Mouse (Mus musculus) layer of hippocampus, adult 18-20 months (tissue): ENCODE data around the gene Ltk. TPM values are rescaled to one million over a fixed set of nuclear protein-coding genes. Genes with fewer than 3 reads are reported as not detected.
"Not testable (repeated sequence)": the region's sequence is repeated elsewhere in the genome, so short reads cannot be mapped to it uniquely, and the experiment has no call there.

Source experiments
- DNase-seq, 2 experiments: peaks; one replicate each; pipeline ENCODE4 v3.0.0; 2022; ENCODE audit warnings: low spot score in 2 of 2
- total RNA-seq, 2 experiments: library from RNA; stranded (reverse); gene quantifications; 2 replicates each; pipeline ENCODE4 v1.2.3; 2021

The Ltk gene
- total RNA-seq, 2 experiments from 2014 or later: 12.5 to 15.8 TPM

DNA sequence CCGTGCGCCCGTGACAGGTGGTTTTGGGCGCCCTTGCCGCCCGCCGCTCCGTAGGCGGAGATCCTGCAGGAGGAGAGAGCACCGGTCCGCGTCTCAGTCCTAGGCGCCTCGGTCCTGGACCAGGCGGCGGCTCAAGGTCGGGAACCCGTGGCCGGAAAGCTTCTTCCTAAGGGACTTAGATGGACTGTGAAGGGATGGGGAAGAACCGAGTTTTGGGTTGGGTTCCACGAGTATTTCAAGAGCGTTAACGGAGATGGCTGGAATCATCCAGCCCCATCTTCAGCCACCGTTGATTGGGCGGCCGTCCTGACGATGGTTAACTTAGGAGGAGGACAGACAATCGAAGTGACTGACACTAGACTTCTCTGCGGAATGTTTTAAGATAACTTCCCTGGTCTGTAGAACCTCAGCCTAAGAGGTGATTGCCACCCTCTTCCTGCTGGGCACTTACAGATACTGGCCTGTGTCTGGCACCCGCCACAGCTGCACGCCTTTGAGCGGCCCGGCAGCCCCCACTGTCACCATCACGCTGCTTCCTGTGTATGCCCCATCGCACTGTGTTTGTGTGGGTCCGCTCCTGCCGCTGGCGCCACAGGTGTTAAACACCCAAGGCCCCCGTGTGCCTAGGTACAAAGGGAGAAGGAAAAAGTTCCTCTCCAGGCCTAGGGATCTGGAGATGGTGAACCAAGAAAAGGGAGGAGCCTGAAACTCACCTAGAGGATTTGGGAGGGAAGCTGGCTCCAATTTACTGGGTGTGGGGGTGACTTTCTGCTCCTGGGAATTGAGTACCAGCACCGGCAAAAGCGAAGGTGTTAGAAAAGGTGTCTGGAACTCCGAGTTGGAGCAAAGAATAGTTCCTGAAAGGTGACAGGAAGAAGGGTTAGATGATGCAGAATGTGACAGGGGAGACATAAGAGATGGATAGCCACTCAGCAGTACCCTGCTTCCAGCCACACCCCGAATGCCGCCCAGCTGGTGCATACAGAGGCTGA, 1.1 kb downstream of the Ltk start:
- DNase-seq: no peak

DNA sequence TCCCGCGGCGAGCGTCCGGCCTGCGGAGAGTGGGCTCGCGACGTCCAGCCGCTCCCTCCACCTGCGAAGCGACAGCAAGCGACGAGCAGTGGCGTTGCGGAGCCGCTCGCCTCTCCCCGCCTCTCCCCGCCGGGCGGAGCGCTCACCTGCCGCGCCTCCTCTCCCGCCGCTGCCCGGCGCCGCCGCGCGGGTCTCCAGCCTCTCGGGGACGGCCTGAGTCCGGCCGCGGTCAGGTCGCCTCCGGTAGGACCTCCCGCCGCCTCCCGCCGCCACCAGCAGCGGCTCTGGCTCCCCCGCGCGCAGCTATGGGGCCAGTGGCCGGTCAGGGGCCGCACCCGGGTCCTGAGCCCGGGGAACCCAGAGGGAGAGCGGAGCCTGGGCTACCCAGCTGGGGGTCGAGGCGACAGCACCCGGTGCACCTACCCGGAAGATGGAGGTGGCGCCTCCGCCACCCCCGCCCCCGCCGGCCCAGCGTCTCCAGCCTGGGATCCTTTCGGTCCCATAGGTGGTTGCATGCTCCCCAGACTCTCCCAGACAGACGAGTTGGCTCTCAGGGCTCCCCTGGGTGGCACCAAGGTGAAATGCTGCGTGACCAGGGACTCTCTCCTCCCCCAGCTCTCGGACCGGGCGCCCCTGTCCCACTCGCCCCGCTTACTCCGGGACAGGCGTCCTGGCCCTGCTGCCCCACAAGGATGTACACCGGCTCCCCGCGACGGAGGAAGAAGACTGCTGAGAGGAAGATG, 2.0 kb downstream of the Ltk start:
- no peak for DNase-seq

DNA sequence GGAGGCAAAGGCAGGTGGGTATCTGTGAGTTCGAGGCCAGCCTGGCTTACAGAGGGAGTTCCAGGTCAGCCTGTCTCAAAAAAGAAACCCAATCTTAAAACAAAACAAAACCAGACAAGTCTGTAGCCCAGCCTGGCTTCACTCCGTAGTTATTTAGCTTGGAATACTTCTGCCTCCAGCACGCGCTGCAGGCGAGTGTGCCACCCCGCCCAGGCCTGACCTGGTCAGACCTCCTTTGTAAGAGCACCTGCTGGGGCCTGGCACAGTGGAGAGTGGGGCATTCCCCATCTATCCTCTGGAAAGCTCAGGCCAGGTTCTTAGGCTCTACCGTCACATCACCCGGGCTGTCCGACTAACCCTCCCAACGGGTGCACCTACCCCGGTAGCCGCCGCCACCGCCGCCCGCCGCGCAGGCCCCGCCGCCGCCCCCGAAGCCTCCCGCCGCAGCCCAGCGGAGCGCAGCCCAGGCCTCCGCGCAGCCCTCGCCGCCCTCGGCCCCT, 2.6 kb downstream of the Ltk start:
- DNase-seq: no peak

DNA sequence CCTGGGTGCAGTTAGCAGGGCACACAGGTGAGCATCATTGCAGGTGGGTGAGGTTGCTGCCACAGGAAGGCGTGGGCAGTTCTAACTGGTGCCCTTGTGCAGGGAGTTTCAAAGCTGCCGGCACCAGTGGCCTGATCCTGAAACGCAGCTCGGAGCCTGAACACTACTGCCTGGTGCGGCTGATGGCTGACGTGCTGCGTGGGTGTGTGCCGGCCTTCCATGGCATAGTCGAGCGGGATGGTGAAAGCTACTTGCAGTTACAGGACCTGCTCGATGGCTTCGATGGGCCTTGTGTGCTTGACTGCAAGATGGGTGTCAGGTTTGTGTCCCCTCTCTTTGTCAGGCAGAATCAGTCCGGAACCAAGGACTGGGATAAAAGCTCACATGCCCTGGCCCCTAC, 11.0 kb downstream of the Ltk start:
- no peak for DNase-seq

DNA sequence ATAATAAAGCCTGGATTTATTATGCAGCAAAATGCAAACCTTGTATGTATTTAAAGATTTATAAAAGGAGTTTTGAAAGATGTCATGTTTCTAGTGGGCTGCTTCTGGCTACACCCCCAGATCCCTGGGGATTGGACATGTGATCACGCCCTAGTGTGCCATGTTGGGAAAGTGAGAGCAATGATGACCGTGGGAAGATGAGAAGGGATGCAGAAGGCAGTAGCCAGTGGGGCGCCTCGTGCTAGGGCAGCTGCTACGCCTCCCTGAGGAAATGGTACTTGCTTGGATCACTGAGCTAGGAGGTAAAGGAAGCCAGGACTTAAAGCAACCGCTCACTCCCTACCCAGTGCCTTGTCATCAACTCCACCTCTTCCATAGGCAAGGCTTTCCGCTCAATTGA, 12.7 kb downstream of the Ltk start:
- DNase-seq: peak in 1 of 2 experiments; percentile 49

DNA sequence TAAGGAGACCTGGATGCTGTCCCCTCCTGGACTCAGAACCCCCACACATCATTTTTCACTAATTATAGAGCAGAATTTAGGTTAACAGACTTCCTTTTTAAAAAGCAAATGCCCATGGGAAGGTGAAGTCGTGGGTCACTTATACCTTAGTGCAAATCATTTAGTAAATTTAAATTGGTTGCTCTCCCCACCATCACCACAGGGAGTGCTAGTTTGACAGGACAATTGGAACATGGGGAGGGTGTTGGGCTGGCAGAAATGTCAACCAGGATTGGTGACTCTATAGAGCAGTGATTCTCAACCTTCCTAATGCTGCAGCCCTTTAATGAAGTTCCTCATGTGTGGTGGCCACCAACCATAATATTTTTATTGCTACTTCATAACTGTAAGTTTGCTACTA, 14.9 kb downstream of the Ltk start:
- peak in 1 of 2 experiments; percentile 66 for DNase-seq

DNA sequence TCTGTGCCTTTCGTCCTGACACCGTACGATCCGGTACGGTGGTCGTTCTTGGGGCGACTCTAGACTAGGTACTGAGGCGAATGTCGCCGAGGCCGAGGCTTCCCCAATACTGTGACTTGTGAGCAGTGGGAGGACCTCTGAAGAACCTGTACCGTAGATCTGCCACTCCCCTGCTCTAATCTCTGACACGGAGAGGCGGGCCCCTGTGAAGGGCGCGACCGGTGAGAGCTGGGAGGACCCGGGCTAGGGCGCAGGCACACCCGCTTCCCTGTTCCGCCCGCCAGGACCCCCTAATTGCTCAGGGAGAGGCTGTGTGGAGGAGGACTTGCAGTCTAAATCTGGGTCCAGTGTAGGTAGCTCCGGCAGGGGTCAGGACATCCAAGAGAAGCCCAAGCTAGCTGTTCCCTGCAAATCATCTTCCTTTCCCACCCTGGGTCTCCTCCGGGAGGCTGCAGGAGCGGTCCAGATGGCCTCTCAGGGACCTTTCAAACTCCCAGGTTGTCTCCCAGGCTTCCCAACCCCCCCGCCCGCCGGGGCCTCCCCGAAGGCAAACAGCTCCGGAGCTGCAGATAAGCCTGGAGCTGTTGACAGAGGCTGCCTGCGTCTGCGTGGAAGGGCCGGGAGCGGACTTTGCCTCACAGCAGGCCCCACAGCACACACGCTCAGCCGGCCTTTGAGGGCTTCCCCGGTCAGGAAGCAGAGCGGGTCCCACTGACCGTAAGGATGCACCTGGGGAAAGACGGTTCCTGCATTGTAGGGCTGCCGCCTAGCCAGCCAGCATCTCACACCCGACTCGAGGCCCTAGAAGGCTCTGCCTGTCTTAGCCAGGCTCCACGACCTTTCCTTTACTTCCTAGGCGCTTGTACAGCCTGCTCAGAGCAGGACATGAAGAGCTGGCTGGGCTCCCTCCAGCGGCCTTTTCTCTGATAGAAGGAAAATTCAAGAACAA, 15.8 kb downstream of the Ltk start:
- DNase-seq: no peak

DNA sequence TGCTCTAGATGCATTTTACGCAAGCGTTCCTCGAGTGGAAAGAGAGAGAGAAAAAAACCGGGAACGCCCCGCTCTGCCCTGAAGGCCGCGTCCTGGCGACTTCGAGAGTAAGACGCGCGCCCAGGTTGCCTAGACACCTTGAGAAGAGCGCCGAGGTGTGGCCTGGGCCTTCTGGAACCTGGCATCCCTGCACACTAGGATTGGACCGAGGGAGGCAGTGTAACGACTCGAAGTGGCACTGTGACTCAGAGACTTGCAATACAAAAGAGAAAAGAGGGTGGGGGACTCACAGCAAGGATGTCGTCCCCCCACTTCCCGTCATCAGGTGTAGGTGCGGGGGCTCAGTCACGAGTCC, 16.4 kb downstream of the Ltk start:
- no peak for DNase-seq

DNA sequence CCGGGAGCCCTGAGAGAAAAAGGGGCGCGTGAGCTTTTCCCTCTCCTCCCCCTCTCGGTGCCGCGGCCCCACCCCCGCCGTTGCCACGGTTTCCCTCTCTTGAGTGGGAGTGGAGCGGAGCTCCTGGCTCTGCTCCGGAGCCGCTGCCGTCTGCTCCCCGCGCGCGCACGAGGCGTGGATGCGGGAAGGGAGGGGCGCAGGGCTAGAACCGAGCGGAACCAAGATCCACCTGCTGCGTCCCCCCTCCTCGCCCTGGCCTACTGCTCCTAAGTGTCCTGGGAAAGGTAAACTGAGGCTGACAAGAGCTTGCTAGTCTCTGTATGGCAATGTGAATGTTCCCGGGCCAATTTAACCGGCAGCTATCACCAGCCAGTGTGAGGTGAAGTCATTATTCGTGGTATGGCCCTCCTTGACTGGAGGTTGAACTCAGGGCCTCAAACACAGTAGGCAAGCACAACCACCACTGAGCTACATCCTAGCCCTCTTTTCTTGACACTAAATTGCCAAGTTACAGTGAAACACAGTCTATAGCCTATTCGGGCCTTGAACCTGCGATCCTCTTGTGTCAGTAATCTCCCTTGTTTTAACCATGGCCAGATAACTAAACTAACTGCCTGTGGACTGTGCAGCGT, 16.9 kb downstream of the Ltk start:
- peak; percentile 81 to 88 for DNase-seq

DNA sequence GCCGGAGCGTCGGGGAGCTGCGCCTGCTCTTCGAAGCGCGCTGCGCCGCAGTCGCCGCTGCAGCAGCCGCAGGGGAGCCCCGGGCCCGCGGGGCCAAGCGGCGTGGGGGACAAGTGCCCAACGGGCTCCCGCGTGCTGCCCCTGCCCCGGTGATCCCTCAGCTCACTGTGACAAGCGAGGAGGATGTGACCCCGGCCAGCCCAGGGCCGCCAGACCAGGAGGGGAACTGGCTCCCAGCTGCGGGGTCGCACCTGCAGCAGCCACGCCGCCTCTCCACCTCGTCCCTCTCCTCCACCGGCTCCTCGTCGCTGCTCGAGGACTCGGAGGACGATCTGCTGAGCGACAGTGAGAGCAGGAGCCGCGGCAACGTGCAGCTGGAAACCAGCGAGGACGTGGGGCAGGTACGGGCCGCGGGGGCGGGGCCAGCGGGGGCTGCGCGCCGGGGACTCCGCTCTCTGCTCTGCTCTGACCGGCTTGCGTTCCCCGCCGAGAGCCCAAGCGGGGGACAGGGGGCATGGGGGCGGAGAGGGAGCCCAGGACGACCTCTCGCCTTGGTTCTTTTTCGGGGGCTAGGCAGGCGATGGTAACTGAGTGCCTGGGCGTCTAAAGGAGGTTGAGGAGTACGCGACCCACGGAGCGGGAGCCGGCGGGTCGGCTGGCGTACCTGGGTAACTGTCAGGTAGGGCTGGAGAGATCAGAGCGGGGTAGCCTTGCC, 17.6 kb downstream of the Ltk start:
- DNase-seq: peak in 1 of 2 experiments; percentile 50

DNA sequence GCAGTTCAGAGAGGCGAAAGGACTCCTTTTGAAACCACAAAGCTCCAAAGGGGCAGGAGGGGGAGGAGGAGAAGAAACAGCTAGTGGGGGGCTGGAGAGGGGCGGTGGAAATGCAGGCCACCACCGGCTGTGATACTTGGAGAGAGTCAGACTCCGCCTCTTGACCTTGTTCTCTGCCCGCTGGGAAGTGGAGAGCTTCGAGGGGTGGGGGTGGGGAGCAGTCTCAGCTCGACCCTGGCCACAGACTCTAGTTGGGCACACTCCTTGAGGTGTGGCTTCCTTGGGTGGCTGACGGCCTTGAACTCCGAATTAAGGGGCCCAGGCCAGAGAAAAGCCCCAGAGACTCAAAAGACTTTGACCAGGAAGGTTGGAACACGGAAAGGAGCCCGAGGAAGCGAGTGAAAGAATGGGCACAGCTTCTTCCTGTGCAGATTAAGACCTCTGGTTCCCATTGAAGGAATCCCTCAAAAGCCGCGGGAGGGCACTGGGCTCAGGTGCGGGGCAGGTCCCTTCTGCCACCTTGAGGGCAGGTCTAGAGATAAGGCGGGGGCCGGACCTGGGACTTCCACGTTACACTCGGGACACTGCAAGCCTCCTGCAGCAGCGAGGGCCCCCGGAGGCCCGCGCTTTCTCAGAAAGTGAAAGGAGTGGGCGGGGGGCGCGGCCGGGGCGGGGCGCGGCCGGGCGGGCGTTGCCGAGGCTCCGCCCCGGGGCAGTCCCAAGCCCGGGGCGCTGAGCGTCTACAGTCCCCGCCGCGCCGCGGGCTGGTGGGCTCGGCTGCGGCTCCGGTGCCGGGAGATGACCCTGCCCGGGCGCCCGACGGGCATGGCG, 18.4 kb downstream of the Ltk start, which contains the start of gene Itpka:
Gene Itpka (plus strand): TSS at position 757 of the 831 bp plus-strand sequence.
- peak in 1 of 2 experiments; percentile 66 for DNase-seq

DNA sequence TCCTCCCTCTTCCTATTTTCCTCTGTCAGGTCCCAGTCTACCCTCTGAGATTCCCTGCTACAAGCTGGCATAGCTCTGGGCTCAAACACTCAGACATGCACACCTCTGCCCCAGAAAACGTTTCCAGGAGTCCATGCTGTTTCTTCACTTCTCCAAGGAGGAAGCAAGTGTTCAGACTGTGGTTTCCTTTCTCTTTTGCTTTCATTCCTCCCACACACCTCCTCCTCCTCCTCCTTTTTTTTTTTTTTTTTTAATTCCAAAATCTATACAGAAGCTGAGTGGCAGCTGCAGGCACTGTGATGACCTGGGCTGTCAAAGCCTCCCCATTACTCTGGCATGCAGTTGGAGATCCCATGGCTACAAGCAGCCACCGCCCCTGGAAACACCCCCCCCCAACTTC, 19.7 kb downstream of the Ltk start:
- DNase-seq: no peak

DNA sequence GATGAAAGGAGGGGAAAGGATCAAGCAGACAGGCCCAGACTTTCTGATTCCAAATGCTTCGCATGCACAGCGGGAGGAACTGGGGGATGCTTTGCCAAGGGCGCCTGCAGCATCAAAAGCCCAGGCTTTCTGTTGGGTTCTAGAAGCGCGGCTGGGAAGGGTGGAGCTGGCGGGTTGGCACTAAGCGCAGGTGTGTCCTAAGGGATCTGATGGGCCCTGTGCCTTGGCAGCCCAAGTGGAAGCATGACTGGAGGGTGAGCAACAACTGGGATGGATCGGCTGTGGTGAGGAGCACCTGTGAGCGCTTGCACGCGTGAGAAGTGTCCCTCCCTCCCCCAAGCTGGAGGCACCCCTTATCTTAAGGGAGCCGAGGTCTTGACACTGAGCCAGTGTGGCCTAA, 23.1 kb downstream of the Ltk start:
- no peak for DNase-seq

DNA sequence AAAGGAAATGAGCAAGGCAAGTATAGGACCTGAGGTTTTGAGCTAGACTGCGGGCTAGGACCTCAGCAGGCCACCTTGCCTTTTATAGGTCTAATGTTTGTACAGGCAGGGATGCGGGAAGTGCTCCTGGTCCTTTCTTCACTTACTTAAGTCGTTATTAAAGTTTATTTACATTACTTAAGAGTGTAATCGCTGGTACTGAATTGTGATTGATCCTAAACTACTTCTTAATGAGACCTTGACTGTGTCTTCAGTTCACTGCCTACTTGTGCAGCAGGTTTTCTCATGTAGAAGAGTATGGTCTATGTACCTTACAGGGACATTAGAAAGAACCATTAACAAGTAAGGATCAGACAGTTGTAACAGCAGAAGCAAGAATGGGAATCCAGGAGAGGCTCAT, 29.5 kb downstream of the Ltk start:
- no peak for DNase-seq

DNA sequence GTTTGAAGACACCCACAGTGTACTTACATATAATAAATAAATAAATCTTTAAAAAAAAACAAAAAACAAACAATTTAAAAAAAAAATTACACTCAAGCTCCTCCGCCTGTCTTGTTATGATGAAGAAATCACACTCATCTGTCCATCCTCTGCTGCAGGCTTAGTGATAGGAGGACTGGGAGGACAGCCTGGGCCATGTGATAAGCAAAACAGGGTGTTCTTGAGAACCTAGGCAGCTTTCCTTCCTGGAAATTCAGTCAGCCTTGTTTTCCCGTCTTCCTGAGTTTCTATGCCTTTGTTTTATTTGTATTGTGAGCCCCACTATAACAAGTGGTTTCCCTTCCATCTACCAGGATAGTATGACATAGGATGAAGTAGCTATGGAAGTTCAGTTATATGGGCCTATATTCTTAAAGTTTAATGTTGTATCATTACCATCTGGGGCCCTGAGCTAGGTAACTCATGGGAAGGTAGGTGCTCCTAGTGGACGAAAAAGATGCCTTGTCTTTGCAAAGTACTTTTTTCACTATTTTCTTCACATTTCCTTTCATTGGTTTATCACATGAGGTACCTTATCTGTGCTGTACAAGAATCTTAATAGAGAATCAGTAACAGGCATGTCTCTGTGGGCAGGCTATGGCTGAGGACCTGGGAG, 32.3 kb downstream of the Ltk start:
- no peak for DNase-seq

DNA sequence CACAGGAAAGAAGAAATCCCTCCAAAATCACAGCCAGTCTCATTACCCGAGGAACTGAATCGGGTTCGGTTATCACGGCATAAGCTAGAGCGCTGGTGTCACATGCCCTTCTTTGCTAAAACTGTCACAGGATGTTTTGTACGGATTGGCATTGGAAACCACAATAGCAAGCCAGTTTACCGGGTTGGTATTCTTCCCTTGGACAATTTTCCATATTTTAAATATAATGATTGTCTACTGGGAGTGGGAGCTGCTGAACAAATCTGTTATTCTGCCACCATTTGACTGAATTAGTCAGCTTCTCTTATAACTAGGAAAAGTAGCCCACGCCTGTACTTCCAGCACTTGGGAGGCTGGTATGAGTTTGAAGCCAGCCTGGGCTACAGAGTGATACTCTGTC, 39.2 kb downstream of the Ltk start:
- DNase-seq: peak; percentile 59 to 87

DNA sequence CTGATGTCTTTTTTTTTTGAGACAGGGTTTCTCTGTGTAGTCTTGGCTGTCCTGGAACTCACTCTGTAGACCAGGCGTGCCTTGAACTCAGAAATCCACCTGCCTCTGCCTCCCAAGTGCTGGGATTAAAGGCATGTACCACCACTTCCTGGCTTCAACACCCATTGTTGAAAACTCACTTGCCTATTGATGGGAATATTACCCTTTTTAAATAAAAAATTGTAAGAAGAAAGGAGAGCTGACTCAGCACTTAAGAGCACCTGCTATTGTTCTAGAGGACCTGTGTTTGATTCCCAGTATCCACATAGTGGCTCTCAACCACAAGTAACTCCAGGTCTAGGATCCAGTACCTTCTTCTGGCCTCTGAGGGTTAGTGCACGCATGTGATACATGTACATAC, 44.4 kb downstream of the Ltk start:
- DNase-seq: not testable (repeated sequence)

DNA sequence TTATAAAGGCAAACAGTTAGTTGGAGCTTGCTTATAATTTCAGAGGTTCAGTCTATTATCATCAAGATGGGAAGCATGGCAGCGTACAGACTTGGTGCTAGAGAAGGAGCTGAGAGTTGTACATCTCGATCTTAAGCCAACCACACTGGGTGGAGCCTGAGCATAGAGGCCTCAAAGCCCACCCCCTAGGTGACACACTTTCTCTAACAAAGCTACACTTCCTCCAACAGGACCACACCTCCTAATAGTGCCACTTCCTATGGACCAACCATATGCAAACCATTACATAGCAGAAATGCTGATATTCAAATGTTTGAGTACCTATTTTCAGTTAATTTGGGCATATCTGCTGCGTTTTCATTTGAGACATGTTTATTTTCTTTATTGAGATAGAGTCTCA, 50.2 kb downstream of the Ltk start:
- no peak for DNase-seq
